Mouse (Mus musculus): ENCODE data around the gene Nufip1.

Gene Nufip1

DNA sequence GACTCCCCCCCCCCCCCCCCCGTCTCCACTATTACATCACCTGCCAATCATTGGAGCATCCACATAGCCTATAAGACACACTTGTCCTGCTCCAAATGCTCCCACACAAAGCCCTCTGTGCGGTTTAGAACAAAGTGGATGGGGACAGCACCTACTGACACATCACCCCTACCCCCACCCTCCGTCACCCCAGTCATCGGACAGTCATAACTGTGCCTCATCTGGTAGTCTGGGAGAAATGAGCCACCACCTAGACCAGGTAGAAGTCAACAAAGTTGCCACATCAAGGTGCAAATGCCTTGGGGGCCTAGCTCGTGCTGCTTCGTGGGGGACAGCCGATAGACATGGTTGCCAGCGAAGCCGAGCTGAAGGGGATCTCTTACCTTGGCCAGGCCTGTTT lies 66.5 kb downstream of the Nufip1 start:
- in situ Hi-C loops (cut with MboI, MseI) = no loop called here

DNA sequence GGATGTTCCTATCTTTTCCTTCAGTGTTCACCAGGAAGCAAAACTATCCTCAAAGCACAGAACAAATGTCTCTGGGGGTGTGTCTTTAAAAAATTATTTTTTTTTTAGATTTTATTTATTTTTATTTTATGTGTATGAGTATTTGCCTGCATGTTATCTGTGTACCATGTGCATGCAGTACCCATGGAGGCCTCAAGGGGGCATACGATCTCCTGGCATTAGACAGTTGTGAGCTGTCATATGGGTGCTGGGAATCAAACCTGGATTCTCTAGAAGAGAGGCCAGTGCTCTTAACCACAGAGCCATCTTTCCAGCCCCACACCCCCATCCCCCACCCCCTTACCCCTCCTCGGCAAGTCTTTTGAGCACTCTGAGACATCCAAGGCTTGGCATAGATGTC lies 67.8 kb downstream of the Nufip1 start:
- in situ Hi-C loops (cut with MboI, MseI) = no loop called here

DNA sequence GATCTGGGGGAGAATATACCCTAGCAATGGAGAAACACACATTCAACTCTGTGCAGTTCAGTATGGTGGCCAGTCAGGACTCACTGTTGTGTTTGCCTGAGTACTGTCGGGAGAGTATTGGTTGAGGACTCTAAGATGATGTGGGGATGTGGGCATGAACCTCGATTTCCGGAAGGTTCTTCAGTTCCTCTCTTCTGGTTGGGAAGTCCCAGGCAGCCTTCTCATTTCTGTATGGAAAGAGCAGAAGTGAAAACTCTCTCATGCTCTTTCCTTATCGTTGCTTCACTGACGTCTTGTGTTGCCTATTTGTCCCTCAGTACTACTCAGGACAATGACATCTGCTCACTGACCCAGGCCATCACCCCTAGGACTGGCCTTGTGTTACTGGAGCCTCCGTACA lies 68.7 kb downstream of the Nufip1 start:
- in situ Hi-C loops (cut with MboI, MseI) = no loop called here

DNA sequence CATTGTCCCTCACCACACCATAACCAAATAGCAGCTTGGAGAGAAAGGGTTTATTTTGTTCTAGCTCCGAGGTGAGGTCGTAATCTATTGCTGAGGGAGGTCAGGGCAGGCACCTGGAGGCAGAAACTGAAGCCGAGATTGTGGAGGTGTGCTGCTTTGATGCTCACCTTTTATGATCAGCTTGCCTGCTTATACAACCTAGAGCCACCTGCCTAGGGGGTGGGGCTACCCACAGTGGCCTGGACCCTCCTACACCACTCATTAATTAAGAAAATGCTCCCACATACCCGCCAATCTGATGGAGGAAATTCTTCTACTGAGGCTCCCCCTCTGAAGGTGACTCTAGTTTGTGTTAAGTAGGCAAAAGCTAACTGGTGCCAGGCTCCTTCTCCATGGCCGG lies 74.7 kb downstream of the Nufip1 start:
- in situ Hi-C loops (cut with MboI, MseI) = no loop called here

DNA sequence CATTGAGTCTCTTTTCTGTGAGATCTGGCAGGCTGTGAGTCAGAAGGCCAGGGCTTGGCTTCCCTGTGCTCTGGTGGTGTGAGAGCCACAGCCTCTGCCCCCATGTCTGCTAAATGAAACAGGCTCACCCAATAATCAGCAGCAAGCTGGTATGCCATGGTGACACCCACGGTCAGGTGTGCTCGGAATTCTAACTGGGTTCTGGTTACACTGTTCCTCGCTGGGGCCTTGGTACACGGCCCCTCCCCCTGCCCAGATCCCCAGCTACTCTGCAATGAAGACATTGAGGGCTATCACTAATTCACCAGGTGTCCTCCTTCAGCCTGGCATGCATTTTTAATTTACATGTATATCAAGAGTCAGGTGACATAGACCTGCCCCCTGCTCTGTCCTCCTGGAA lies 75.6 kb downstream of the Nufip1 start:
- in situ Hi-C loops (cut with MboI, MseI) = no loop called here

Data from T-helper 1 cell (primary cell).